Mouse (Mus musculus) thymus, postnatal 4 days (tissue): ENCODE measurements around the gene Slc33a1.
A peak's percentile ranks its signal among the peaks of the same experiment; 100 is the strongest.

Experiments used
- DNase-seq: peaks from one replicate; pipeline ENCODE4 v3.0.0; 2021

Gene Slc33a1

DNA sequence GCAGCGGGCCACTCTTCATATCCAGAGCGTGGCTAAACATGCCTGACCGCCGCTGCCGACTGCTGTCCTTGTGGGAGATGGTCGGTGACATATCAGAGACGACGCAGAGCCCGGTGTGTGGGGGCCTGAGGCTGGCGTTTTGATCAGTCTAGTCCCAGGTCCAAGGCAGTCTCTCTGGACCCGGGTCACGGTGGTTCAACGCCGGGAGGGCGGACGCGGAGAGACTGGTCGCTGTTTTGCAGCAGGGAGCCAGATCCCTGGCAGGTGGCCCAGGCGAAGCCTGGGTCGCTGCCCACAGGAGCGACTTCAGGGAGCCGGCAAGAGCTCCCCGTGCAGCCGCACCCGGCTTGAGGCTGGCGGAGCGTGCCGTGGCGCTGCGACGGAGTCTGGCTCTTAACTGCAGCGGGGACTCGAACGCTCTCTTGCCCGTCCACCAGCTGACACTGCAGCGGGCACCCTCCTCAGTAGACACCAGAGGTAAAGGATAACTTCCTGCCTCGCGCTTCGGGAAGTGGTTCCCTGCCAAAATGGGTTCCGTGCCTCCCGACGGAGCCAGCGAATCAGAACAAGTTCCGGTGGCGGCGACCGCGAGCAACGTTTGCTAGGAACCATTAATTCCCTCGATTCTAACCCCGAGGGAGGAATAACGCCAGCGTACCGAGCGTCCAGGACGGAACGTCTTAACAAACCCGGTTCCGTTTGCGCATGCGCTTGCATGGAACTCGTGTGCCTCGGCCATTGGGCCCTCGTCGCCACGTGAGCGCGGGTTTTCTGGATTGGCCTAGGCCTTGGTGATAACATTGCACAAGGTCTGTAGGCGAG, at the start of gene Slc33a1:
Gene Slc33a1 (minus strand): TSS at position 669 of the 822 bp plus-strand sequence.
- DNase-seq = peak; percentile 99

- no peak for DNase-seq
Measured at GRCm38 (mm10) chr3:63988722-63989440, 24.3 kb upstream of the Slc33a1 start.

GRCm38 (mm10) chr3:63986656-63987055, 22.1 kb upstream of the Slc33a1 start:
- DNase-seq = no peak

- DNase-seq = no peak
Measured at GRCm38 (mm10) chr3:63977895-63978294, 13.3 kb upstream of the Slc33a1 start.

DNA sequence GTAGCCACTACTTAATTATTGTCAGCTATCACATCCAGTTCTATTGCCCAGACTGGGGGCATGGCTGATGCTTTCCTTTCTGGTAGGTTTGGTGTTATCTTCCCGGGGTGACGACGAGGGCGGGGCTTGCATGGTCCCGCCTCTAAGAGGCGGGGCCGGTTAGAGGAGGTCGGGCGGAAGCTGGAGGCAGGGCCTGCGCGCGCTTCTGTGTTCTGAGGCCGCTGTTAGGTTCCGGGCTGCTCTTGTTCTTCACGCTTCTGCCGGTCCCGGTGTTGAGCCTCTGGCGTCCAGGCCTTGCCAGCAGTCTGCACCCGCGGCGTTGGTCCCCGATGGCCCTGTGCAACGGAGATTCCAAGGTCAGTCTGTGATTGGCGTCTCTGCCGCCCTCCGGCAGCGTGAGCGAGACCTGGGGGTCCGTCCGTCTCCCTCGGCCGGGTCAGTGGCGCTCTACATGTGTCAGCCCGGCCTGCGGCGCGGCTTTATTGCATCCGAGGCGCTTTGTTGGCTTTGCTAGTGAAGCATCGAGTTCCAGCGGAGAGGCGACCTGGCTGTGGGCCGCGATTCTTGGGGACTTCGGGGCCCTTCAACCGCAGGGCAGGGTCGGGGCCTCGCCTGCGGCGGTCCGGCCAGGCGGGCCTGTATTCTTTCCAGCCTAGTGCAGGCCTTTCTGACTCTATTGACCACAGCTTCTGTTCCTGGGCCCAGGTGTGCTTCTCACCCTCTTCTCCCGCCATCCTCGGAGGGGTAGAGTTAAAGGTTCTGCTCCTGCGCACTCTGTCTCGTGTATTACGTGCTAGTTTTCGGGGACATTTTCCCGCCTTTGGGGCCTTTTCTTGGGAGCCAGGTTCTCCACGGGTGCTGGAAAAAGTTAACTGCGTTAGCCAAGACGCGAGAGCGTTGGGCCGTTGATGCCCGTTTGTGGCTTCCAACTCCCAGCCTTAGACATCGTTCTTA, 11.7 kb upstream of the Slc33a1 start, which contains the start of gene Gmps:
Gene Gmps (plus strand): TSS at position 152 of the 954 bp plus-strand sequence.
- DNase-seq = peak; percentile 97

DNA sequence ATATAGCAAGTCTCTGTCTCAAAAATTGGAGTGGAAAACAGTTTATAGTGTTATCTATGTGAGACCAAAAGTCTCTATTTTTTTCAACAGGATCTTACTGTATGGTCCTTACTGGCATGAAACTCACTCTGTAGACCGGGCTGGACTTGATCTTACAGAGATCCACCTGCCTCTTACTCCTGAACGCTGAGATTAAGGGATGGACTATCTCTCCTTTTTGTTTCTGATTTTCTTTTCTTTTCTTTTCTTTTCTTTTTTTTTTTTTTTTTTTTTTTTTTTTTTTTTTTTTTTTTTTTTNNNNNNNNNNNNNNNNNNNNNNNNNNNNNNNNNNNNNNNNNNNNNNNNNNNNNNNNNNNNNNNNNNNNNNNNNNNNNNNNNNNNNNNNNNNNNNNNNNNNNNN, 1.4 kb upstream of the Slc33a1 start:
- DNase-seq = no peak

GRCm38 (mm10) chr3:63964922-63965249, 318 bp upstream of the Slc33a1 start:
- DNase-seq = no peak

GRCm38 (mm10) chr3:63963421-63964099, 1.0 kb downstream of the Slc33a1 start:
- DNase-seq = peak; percentile 8

DNA sequence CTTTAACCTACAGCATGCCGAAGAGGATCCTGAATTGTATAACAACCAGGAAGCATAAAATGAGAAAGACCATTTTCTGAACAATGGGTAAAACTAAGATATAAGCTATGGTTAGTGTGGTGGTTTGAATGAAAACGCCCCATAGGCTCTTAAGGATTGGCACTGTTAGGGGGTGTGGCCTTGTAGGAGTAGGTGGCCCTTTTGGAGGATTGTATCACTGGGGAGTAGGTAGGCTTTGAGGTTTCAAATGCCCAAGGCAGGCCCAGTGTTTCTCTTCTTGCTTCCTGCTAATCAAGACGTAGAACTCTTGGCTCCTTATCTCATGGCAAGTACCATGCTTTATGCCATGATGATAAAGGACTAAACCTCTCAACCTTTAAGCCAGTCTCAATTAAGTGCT, 14.7 kb downstream of the Slc33a1 start:
- DNase-seq = no peak

GRCm38 (mm10) chr3:63941204-63941850, 23.2 kb downstream of the Slc33a1 start:
- no peak for DNase-seq

DNA sequence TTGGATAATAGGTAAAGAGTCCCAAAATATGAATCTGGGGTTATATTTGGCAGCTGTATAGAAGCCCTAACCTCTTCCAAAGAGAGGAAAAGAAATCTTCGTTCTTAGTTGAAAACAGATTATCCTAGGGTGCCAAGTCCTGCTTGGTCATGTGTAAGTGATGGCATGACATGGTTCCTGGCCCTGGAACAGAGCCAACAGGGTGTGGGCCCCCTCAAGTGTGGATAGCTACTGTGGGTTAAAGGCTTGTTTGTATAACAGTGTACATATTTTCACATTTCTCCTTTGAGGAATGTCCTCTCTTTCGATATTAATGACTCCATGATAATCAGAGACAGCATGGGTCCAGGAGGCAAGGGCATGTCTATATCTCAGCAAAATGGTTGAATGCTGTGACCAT, 25.6 kb downstream of the Slc33a1 start:
- no peak for DNase-seq

DNA sequence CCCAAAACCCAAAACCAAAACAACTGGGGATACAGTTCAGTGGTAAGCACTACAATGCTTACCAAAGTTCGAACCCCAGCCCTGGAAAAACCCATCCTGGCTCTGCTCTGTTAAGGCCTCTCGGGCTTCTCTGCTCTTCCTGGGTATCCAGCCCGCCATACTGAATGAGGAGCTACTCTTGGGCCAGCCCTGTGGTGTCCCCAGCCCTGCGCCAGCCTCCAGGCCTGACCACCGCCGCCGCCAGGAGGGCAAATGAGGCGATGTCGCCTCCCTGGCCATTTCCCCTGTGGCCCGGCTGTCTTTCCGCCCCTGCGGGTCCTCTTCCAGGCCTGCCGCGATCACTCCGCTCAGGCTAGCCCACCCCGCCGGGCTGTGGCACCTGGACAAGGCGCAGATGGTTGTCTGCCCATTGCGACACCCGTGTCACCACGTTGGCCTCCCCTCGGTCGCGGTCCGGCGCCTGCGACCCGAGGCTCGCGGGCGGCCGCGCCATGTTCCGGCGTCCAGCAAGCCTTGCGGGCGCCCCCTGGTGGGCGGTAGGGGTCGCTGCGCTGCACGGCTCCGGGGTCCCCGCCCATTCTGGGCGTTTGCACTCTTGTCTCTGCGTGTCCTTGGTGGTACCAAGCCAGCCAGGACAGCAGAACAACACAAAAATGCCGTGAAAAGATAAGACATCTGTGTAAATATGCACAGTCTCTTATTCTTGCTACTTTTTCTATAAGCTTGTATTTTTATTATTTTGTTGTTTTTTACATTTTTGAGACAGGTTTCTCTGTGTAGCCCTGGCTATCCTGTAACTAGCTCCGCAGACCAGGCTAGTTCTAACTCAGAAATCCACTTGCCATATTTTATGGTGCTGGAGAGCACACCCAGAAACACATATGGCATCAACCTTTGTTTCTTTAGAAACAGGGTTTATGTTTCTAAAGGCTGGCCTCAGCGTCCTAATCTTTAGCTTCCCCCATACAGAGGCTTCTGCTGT, 35.4 kb downstream of the Slc33a1 start, which contains the start of gene E130311K13Rik:
Gene E130311K13Rik (minus strand): TSS at position 595 of the 982 bp plus-strand sequence.
- peak; percentile 92 for DNase-seq

DNA sequence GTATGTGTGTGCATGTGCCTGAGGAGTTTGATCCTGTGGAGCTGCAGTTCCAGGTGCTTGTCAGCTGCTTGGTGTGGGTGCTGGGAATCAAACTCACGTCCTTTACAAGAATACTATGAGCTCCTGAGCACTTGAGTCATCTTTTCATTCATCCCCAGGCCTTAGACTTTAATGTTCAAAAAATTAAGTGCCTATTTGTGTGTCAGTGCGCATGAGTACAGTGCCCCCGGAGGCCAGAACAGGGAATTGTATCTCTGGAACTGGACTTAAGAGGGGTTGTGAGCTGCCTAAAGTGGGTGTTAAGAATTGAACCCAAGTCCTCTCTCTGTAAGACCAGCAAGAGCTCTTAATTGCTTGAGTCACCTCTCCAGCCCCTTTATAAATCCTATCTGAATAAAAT, 44.9 kb downstream of the Slc33a1 start:
- peak; percentile 59 for DNase-seq

DNA sequence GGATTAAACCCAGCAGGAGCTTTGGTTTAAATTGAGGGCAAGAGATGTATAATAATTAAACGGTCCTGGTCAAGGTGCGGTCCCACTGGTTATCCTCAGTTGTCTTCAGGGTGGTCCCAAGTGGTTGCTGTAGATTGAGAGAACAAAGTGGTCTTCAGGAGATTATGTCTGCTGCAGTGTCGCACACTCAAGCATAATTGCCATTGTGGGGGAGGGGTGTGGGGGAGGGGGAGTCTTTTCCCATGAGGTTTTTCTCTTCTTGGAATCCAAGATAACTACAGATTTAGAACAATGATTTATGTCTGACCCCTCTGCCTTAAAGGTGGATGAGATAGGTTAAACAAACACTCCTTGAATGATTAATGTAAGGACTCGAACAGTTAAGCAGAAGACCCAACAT, 54.3 kb downstream of the Slc33a1 start:
- no peak for DNase-seq

- peak; percentile 12 for DNase-seq
Measured at GRCm38 (mm10) chr3:63905241-63905640, 59.3 kb downstream of the Slc33a1 start.

GRCm38 (mm10) chr3:63904157-63904556, 60.4 kb downstream of the Slc33a1 start:
- DNase-seq = no peak

DNA sequence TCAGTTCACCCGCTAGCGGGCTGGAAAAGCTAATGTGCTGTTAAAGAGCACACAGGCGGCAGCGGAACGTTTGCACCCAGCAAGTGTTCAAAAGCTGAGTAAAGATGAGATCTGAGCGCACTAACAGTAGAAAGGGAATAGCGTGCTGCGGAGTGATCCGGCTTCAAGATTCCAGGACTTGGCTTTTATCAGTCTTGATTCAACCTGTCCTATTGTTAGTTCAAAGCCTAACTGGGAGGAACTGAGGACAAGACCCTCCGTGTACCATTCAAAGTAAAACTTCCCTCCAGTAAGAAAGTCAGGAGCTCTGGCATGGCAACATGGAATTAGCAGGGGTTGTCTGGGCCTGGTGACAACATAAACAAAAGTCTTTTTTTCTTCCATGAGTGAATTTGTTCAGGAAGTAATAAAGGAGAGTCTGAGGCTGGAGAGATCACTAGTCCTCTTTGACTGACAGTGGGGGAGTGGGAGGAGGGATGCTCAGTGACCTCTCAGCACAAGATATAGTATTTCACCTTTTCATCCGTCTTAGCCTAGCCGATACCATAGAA, 64.5 kb downstream of the Slc33a1 start:
- no peak for DNase-seq

DNA sequence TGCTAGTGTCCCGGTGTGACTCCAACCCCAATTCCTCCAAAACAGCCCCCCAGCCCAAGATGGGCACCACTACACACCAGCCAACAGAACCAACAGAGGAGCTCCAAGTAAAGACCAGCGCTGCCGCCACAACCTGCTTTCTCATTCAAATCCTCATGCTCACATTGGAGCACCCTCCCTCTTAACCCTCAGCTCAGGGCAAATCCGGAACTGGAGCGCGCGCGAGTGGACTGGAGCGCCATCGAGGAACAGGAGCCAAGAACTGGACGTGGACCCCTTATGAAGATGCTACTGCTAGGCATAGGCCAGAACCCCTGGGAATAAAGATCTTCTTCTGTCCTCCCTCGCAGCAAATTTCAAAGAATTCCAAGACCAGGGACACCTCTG, 65.3 kb downstream of the Slc33a1 start, which contains the start of gene Plch1:
Gene Plch1 (minus strand): TSS at position 164 of the 387 bp plus-strand sequence.
- DNase-seq = peak; percentile 63

- peak; percentile 74 for DNase-seq
Measured at GRCm38 (mm10) chr3:63898581-63899308, 65.8 kb downstream of the Slc33a1 start.
